Mouse (Mus musculus): Measurements from ENCODE around the gene Mlph.

Mlph gene

DNA sequence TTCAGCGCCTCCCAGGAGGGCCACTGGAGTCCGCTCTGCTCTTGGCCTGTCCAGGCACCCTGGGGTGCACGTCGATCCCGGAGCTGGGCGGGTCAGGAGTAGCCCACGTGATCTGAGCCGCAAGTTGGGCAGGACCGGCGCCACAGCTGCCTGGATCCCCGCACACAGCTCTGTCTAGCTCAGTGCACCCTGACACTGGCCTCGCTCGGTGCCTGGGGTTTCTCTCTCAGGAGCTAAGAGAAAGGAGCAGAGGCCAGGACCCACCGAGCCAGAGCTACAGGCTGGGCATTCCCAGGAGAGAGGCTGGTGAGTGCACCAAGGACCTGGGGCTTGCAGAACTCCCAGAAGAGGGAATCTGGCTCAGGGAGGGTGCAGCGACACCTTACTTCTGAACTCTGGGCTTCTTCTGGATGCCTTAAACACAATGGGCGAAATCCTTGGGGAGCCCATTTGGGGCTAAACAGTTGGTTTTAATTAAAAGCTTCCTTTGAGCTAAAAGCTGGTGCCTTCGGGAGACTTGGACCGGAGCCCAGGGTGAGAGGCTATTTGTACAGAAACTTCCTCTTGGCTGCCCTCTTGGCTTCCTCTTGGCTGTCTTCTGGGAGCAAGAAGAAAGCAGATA is at the start of gene Mlph:
Gene Mlph, plus strand, starts transcription at position 138 of the 622 bp plus-strand sequence.
- no peak for DNase-seq (ENCODE audit: low read depth)

- DNase-seq (ENCODE audit: low read depth), result no peak
Observed at GRCm38 (mm10) chr1:90866734-90867133, 48.2 kb upstream of the Mlph start.

DNA sequence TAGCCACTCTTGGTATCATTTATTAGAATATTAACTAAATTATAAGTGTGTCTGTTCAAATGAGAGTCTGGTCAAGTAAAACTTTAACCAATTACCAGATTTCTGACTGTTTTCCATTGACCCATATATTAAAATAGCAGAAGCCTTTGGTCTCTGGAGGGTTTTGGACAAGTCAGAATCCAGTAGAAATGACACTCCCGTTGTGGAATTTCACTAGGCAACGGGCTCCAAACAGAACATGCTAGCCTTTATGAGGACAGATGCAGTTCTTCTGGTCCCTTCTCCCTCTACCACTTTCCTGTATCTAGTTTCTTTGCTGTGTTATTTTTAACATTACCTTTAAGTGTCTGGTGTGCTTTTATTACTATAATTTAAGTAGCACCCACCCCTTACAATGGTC is 44.3 kb upstream of the Mlph start:
- DNase-seq (ENCODE audit: low read depth), result no peak

GRCm38 (mm10) chr1:90875371-90875770 is 39.5 kb upstream of the Mlph start:
- DNase-seq (ENCODE audit: low read depth), result no peak

DNA sequence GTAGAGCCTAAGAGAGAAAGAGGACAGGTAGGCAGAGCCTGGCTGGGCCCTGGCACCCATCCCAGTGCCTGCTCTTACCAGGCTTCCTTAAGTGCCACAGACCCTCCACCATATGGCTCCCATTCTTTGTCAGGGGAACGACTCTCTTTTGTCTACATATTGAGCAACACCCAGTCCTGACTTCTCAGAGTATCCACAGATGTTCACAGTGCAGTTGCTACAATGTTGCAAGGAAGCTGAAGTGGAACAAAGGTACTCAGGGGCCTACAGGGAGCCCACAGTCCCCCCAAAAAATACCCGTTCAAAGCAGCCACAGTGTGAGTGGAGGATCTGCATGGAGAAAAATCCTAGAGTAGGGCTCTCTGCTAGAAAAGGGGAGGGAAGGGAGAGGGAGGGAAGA is 38.9 kb upstream of the Mlph start:
- DNase-seq (ENCODE audit: low read depth), result no peak

GRCm38 (mm10) chr1:90876486-90877270 is 38.2 kb upstream of the Mlph start:
- DNase-seq (ENCODE audit: low read depth), result no peak

GRCm38 (mm10) chr1:90885771-90886460 is 29.0 kb upstream of the Mlph start:
- DNase-seq (ENCODE audit: low read depth), result no peak

DNA sequence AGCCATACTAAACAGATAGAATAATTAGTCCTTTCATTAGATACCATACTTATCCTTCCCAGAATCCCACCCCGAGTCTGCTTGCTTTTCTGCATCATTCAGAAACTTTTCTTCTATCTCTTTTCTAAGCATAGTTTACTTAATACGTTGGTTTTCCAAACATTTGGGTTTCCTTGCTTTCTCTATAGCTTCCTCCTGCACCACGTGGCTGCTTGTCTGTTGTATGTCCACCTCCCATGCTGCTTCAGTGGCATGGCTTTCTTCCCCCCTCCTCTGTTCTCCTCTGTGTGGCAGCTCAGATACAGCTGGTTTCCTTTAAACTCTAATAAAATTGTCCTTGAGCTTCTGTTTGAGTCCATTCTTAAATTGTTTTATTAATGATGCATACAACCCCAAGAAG is 20.4 kb upstream of the Mlph start:
- DNase-seq (ENCODE audit: low read depth), result no peak

- DNase-seq (ENCODE audit: low read depth), result no peak
Observed at GRCm38 (mm10) chr1:90895004-90895403, 19.9 kb upstream of the Mlph start.

- DNase-seq (ENCODE audit: low read depth), result no peak
Observed at GRCm38 (mm10) chr1:90896281-90896680, 18.6 kb upstream of the Mlph start.

DNA sequence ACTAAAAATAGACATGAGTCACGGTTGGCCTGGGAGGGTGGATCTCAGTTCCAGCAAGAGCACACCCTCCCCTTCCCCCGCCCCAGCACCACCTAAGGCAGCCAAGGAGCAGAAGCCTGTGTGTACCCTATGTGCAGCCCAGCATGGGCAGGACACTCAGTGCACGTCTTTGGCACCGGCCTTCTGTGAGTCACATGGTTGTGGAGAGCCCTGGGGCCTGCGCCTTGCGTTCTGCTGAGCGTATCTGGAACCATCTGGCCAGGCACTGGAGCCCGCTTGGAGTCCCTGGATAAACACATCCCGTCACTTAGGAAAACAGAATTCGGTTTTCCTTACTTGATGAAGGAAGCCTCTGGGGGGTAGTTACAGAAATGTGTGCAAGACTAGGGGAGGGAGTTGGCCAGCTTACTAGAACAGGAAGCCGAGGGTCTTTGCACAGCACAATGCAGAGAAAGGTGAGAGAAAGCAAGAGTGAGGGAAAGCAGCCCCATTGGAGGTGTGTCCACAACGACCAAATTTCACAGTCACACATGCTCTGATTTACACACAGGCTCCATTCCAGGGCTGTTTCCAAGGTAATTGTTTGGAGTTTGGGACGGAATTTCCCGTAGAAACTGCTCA is 18.0 kb upstream of the Mlph start:
- no peak for DNase-seq (ENCODE audit: low read depth)

- DNase-seq (ENCODE audit: low read depth), result no peak
Observed at GRCm38 (mm10) chr1:90898012-90898411, 16.9 kb upstream of the Mlph start.

DNA sequence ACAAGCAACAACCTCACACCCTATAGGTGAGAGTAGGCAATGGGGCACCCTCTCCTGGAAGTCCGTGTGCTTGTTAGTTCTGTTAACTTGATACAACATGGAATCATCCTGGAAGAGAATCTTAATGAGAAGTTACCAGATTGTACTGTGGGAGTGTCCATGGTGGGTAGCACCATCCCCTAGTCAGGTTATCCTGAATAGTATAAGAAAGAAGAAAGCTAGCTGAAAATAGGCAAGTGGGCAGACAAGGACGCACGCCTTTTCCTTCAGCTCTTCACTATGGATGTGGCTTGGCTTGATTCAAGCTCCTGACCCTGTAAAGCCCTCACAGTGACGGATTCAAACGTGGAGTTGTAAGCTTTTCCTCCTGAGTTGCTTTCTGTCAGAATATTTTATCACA is 15.1 kb upstream of the Mlph start:
- DNase-seq (ENCODE audit: low read depth), result no peak

DNA sequence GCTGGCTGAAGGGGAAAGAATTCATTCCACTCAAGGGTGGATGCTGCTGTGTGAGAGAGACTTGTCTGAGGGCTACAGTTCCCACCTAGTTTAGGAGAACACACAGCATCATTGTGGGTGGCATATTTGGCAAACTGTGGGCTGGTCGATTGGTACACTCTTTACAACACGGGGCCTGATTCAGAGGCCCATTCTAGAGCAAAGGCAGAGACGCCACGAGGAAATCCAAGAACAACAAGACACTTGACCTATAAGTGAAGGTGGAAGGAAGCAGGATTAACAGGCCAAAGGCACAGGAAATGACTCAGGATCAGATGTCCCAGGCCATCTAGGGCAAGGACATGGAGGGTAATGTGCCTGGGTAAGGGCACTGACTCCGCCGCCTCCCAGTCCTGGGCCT is 14.5 kb upstream of the Mlph start:
- DNase-seq (ENCODE audit: low read depth), result no peak

DNA sequence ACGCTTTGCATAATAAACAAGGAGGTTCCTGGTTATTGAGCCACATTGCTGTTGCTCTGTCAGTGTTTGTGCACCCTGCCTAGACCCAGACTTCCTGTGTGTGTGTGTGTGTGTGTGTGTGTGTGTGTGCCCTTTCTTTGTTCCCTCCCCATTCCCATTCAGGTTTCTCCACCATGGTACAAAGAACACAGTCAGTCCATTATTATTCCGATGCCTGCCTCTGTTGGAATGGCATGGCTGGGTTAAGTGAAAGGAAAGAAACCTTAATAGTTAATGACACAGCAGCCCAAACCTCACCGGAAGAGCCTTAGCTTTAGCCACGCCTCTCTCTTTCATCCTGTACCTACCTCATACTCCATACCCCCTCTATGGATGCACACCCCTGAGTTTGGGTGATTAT is 13.6 kb upstream of the Mlph start:
- DNase-seq (ENCODE audit: low read depth), result no peak

DNA sequence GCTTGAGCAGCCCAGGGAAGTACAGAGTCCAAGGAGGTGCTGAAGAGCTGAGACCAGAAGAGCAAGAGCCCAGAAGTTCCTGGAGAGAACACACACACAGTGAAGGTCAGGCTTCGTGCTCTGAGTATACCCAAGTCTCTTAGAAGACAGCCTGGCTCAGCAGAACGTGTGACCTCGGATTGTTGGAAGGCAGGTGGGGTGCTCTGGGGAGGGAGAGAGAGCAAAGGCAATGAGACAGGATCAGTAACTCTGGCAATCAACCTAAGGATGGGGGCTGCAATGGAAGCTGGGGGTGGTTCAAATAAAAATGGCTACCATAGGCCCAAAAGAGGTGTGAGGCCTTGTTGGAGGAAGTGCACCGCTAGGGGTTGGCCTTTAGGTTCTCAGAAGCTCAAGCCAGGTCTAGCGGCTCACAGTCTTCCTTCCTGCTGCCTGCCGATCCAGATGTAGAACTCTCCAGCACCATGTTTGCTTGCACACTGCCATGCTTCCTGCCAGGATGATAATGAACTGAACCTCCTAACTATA is 13.1 kb upstream of the Mlph start:
- no peak for DNase-seq (ENCODE audit: low read depth)

DNA sequence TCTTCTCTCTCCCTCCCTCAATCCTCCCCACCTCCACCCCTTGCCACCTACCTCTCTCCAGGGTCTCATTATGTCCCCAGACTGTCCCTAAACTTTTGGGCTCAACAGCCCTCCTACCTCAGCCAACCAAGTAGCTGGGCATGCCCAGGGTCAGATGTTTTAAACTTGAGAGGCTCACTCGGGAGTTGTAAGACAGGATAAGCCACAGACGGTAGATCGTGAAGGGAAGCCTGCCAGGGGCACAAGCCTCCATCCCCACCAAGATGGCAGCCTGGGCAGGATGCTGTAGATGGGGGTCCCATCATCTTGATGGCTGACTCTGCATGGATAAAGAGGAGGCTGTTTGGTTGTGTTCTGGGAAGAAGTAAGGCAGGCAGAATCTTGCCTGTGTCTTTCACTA is 12.1 kb upstream of the Mlph start:
- DNase-seq (ENCODE audit: low read depth), result no peak

GRCm38 (mm10) chr1:90903211-90903945 is 11.5 kb upstream of the Mlph start:
- no peak for DNase-seq (ENCODE audit: low read depth)

GRCm38 (mm10) chr1:90903971-90904458 is 10.9 kb upstream of the Mlph start:
- DNase-seq (ENCODE audit: low read depth), result no peak

DNA sequence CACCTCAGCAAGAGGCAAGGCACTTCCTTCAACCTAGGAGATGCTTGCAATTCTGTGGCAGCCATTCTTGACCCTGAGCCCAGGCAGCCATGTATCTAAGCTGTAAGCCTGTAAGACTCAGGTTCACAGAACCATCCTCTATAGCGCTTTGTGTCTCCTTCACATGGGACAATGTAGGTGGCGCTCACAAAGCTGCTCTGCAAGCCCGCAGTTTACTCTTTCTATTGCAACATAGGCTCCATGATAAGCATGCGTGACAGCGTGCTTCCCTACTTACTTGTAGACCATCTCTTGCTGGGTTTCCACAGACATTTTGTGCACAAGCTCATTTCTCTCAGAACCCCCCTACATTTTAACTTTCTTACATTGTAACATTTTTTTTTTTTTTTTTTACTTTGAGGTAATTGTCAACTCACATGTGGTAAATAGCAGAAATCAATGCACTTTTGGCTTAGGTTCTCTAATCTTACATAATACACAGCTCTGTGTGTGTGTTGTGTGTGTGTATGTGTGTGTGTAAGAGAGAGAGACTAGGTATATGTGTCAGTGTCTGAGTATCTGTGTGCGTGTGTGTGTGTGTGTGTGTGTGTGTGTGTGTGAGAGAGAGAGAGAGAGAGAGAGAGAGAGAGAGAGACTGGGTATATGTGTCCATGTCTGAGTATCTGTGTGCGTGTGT is 10.0 kb upstream of the Mlph start:
- no peak for DNase-seq (ENCODE audit: low read depth)

DNA sequence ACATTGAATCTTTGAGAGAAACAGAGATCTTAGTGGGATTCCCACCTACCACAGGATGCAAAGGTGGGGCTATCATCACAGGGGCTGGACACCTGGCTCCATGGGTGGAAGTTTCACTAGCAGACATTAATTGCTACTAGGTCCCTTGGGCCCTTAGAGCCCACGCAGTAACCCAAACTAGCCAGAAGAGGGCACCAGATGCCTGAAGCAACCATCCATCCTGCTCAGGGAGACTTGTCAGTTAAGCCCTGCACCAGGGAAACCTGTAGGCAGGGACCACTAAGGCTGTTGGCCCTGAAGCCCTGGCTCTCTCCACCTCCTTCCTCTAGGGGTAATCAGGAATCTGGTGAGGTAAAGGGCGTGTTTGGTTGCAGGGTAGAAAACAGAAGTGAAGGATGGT is 8.5 kb upstream of the Mlph start:
- peak; percentile 26 for DNase-seq (ENCODE audit: low read depth)
